Comparison of ENCODE assay signal across 15 mouse cellular contexts in genomic region chr1:34268520-34268919, GRCm38 (mm10).
DNase-seq lines count a peak whose midpoint lies in the region; ATAC-seq and TF ChIP-seq lines count a peak whose summit lies in the region.
"Had no signal": no experiment of that assay in that cellular context is flagged by ENCODE, and none has a peak within 500 bp of the region (broad histone marks: within the 10 kb centered on the region; RNA-seq: fewer than 3 reads in every experiment).

No protein-coding gene starts in this region.

- 53% methylated on average over 13 of the region's 13 CpGs for WGBS in lung, postnatal 0 days
- 91% methylated on average over 13 of the region's 13 CpGs for WGBS in embryonic facial prominence, embryonic 10.5 days
- 91% methylated on average over 13 of the region's 13 CpGs for WGBS in hindbrain, embryonic 14.5 days

- no peaks in the 10 kb centered on the region for H3K27me3 ChIP-seq in lung, postnatal 0 days (replicated peaks; ENCODE audit: insufficient read depth, low read length)
- no peaks in the 10 kb centered on the region for H3K27me3 ChIP-seq in embryonic facial prominence, embryonic 10.5 days (replicated peaks; ENCODE audit: low read depth, poor library complexity, severe bottlenecking)
- no peaks in the 10 kb centered on the region for H3K27me3 ChIP-seq in hindbrain, embryonic 14.5 days (ENCODE audit: control insufficient read depth, insufficient read depth, low read length)
- H3K27me3 ChIP-seq: heart, embryonic 15.5 days; liver, embryonic 15.5 days had no signal

- ATAC-seq in lung, postnatal 0 days: peak; percentile 82
- ATAC-seq in hindbrain, embryonic 14.5 days (ENCODE audit: low FRiP score): no peak
- ATAC-seq: forebrain, postnatal 0 days had no signal

- DNase-seq in gastrocnemius, adult 2 months: no peak
- DNase-seq in gastrocnemius, postnatal 25 days: no peak
- DNase-seq in Muller cell, postnatal 12 days (ENCODE audit: inconsistent ontology term): peak; percentile 25
- peak; percentile 32 for DNase-seq in kidney, adult 9 months
- DNase-seq in lung, postnatal 0 days (ENCODE audit: low spot score): peak; percentile 78
- no peak for DNase-seq in embryonic facial prominence, embryonic 10.5 days (ENCODE audit: low spot score)
- no peak for DNase-seq in gastrocnemius, postnatal 4 days (ENCODE audit: low spot score in 2 of 2)
- no peak for DNase-seq in hindbrain, embryonic 14.5 days (ENCODE audit: low spot score)
- DNase-seq: adrenal gland, adult 8-10 months; cerebellum, postnatal 25 days; forebrain, postnatal 0 days had no signal

- no peak overlapping the region for H3K9ac ChIP-seq in lung, postnatal 0 days (replicated peaks; ENCODE audit: low read depth)
- H3K9ac ChIP-seq in hindbrain, embryonic 14.5 days: no peak overlapping the region
- H3K9ac ChIP-seq: forebrain, postnatal 0 days; heart, embryonic 15.5 days; liver, embryonic 15.5 days had no signal

- H3K9me3 ChIP-seq in lung, postnatal 0 days (ENCODE audit: low read length): no peaks in the 10 kb centered on the region
- no peaks in the 10 kb centered on the region for H3K9me3 ChIP-seq in embryonic facial prominence, embryonic 10.5 days
- H3K9me3 ChIP-seq in hindbrain, embryonic 14.5 days (ENCODE audit: control insufficient read depth, low read length): no peaks in the 10 kb centered on the region
- H3K9me3 ChIP-seq: heart, embryonic 15.5 days; limb, embryonic 10.5 days; liver, embryonic 15.5 days had no signal

- H3K36me3 ChIP-seq in lung, postnatal 0 days (ENCODE audit: insufficient read depth, low read length): peaks cover 15% of the 10 kb centered on the region; the same call in 1 of the 2 replicates
- peaks cover 73% of the 10 kb centered on the region for H3K36me3 ChIP-seq in embryonic facial prominence, embryonic 10.5 days (replicated peaks)
- H3K36me3 ChIP-seq in hindbrain, embryonic 14.5 days (replicated peaks; ENCODE audit: control insufficient read depth, insufficient read depth): peaks cover 96% of the 10 kb centered on the region

- H3K4me1 ChIP-seq in lung, postnatal 0 days (ENCODE audit: insufficient read depth, low read depth, low read length): no peaks in the 10 kb centered on the region
- H3K4me1 ChIP-seq in embryonic facial prominence, embryonic 10.5 days: no peaks in the 10 kb centered on the region
- no peaks in the 10 kb centered on the region for H3K4me1 ChIP-seq in hindbrain, embryonic 14.5 days (replicated peaks; ENCODE audit: control insufficient read depth, insufficient read depth, low read length)
- H3K4me1 ChIP-seq: limb, embryonic 10.5 days; liver, embryonic 15.5 days had no signal

- TF ChIP-seq EP300 in lung, postnatal 0 days (IDR thresholded peaks at IDR 0.05): no peak

- intact Hi-C loops in gastrocnemius, adult 2 months (cut with DNase I): no loop called here

- peak overlapping the region; percentile 9; the same call in 1 of the 2 replicates for H3K27ac ChIP-seq in gastrocnemius, adult 2 months
- H3K27ac ChIP-seq in lung, postnatal 0 days (ENCODE audit: low read length): no peak overlapping the region
- no peak overlapping the region for H3K27ac ChIP-seq in embryonic facial prominence, embryonic 10.5 days (replicated peaks)
- H3K27ac ChIP-seq in hindbrain, embryonic 14.5 days: no peak overlapping the region
- H3K27ac ChIP-seq: limb, embryonic 10.5 days; liver, embryonic 15.5 days had no signal

- no peak overlapping the region for H3K4me3 ChIP-seq in gastrocnemius, adult 2 months
- H3K4me3 ChIP-seq in lung, postnatal 0 days (ENCODE audit: low read depth, low read length): no peak overlapping the region
- no peak overlapping the region for H3K4me3 ChIP-seq in embryonic facial prominence, embryonic 10.5 days
- no peak overlapping the region for H3K4me3 ChIP-seq in hindbrain, embryonic 14.5 days (replicated peaks; ENCODE audit: low read length)
- H3K4me3 ChIP-seq: heart, embryonic 15.5 days; limb, embryonic 10.5 days; liver, embryonic 15.5 days had no signal

- TF ChIP-seq CTCF in gastrocnemius, adult 2 months (IDR thresholded peaks at IDR 0.05): no peak
- TF ChIP-seq CTCF in lung, postnatal 0 days (IDR thresholded peaks at IDR 0.05): no peak

- H3K4me2 ChIP-seq in lung, postnatal 0 days (replicated peaks; ENCODE audit: low read depth, low read length): no peak overlapping the region
- no peak overlapping the region for H3K4me2 ChIP-seq in hindbrain, embryonic 14.5 days (replicated peaks)
- H3K4me2 ChIP-seq: heart, embryonic 15.5 days; liver, embryonic 15.5 days; midbrain, embryonic 11.5 days had no signal

Comparison
In these comparisons a context has a peak if more than half of its experiments do, and no peak if none do; other contexts are left out.
1. DNase-seq: peak in Muller cell, postnatal 12 days (single experiment), kidney, adult 9 months (single experiment) and lung, postnatal 0 days (single experiment); none in gastrocnemius, adult 2 months (single experiment), gastrocnemius, postnatal 25 days (single experiment), embryonic facial prominence, embryonic 10.5 days (single experiment), gastrocnemius, postnatal 4 days (0 of 2) and hindbrain, embryonic 14.5 days (single experiment).